Mouse (Mus musculus) G1E (cell line): ENCODE measurements around the gene Pank2.
"Not testable (repeated sequence)": the region's sequence is repeated elsewhere in the genome, so short reads cannot be mapped to it uniquely, and the experiment has no call there.

Experiments
- CTCF ChIP-seq: IDR thresholded peaks from 2 replicates; pipeline ENCODE4 v1.5.1; 2012; ENCODE audit warnings: low read depth, low read length, inconsistent platforms, mixed read lengths
- GATA1 ChIP-seq: IDR thresholded peaks from 2 replicates; pipeline ENCODE4 v1.6.1; 2012; ENCODE audit warnings: borderline replicate concordance, low read length, inconsistent platforms, mixed read lengths
- GATA2 ChIP-seq: IDR thresholded peaks from 2 replicates; pipeline ENCODE4 v1.6.1; 2012; ENCODE audit warnings: low read depth, low read length, inconsistent platforms, borderline replicate concordance
- POLR2AphosphoS5 ChIP-seq: IDR thresholded peaks from 2 replicates; pipeline ENCODE4 v1.6.1; 2012; ENCODE audit warnings: low read depth, low read length, inconsistent platforms; ENCODE audit not compliant: insufficient replicate concordance
- TAL1 ChIP-seq: conservative IDR thresholded peaks from 2 replicates; pipeline ENCODE4 v1.6.1; 2012; ENCODE audit warnings: low read depth, low read length, inconsistent platforms, mixed read lengths

- TF ChIP-seq GATA1, CTCF, POLR2AphosphoS5, GATA2, TAL1: not testable (repeated sequence)
Measured at GRCm38 (mm10) chr2:131305226-131305625, 42.9 kb downstream of the Pank2 start.
